Mouse (Mus musculus): Measurements from ENCODE around the gene Prx.

The Prx gene

DNA sequence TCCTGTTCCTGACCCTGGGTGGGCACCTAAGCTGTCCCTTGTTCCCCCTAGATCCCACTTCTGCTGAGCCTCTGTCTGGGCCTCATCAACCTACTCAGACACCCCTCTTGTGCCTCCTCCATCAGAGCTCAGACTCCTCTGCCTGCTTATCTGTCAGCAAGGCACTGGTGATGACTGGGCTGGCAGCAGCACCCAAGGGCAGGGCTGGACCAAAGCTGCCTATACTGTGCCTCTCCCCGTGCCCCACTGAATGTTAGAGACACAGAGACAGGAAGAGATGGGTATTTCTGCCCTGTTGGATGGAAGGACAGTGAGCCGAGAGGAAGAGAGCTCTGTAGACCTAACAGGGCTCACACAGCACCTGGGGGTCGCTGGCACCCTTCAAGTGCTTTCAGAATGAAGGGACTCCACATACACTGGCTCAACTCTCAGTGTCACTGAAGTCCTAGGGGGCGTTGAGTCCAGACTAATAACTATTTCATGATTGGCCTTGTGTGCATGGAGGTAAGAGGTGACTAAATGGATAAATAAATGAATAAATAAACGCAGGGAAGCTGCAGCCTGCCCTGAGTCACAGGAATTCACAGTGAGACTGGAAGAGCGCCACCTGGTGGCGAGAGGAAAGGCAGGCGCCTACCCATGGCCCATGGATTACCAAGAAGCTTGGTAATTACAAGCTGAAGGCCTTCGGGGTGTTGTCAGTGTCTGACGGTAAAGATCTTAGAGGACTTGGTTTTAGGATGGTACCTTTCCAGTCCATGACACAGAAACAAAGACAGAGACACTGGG, 27.1 kb downstream of the Prx start:
- DNase-seq: peak; percentile 72

DNA sequence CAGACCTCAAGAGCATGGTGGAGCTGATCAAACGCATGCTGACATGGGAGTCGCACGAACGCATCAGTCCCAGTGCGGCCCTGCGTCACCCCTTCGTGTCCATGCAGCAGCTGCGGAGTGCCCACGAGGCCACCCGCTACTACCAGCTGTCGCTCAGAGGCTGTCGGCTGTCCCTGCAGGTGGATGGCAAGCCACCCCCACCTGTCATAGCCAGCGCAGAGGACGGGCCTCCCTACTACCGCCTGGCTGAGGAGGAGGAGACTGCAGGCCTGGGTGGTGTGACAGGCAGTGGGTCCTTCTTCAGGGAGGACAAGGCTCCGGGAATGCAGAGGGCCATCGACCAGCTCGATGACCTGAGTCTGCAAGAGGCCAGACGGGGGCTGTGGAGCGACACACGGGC, 29.9 kb downstream of the Prx start:
- no peak for DNase-seq

GRCm38 (mm10) chr7:27530937-27531336, 31.8 kb downstream of the Prx start:
- DNase-seq: no peak

GRCm38 (mm10) chr7:27531707-27532106, 32.6 kb downstream of the Prx start:
- DNase-seq: no peak

GRCm38 (mm10) chr7:27532480-27533050, 33.4 kb downstream of the Prx start:
- DNase-seq: no peak

DNA sequence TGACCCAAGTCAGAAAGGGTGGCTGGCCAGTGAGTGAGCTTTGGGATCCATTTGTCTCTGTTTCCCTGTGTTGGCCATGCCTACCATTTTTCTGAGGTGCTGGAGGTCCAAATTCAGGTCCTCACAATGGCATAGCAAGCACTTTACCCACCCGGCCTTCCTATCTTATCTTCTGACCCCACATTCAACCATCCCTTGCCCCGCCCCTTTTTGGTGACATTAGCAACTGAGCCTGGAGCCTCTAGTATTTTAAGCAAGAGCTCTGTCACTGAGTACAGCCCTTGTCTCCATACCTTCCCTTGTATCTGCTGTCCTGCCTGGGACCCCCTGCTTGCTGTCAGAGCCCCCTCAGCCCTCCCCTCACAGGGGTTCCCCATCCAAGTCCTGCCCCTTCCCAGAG, 36.3 kb downstream of the Prx start:
- DNase-seq: no peak

DNA sequence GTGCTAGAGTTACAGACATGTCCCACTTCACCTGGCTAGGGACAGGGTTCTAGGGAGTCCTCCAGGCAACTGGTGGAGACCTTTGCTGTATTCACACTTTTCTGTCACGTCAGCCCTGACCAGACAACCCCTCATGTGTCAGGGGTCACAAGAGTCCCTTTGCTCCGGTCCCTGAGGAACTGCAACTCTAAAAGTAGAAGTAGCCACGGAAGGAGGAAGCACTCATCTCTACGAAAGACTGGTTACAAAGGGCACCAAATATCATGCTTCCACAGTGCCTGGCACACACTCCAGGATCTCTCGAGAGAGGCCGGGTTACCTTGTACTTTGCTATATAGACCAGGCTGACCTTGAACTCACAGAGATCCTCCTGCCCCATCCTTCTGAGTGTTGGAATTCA, 37.5 kb downstream of the Prx start:
- no peak for DNase-seq

GRCm38 (mm10) chr7:27537998-27538397, 38.9 kb downstream of the Prx start:
- DNase-seq: no peak

DNA sequence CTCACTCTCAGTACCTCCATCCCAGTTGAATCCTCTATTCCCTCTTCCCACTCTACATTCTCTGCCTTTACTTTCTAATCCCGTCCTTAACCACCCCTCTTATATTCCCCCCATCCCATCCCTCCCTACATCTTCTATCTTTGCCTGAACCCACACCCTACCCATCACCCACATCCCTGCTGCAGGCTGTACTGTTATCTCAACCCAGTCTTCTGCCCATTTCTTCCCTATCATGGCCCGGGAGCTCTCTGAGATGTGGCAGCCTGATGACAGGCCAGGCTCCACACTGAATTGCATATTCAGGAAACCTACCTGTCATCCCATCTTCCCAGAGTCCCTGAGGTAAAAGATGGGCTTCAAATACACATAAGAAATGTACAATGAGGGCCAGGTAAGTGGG, 39.7 kb downstream of the Prx start:
- DNase-seq: no peak

GRCm38 (mm10) chr7:27540521-27540920, 41.4 kb downstream of the Prx start:
- DNase-seq: no peak

- DNase-seq: no peak
Measured at GRCm38 (mm10) chr7:27540935-27541334, 41.8 kb downstream of the Prx start.

DNA sequence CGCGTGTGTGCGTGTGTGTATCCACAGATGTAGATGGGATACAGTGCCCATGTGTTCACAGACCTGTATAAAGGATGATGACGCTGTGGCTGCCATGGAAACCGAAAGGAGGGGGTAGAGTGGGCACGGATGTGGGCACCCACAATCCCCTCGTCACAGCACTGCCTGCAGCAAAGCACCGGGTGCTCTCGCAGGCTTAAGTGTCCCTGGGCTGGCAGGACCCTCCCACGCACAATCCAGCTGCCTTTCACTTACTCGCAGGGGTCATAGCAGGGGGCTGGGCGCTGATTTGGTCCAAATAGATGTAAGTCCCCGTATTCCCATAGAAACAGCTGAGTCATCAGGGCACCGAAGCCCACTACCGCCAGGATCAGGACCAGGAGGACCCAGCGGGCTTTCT, 42.3 kb downstream of the Prx start:
- DNase-seq: peak; percentile 89

- no peak for DNase-seq
Measured at GRCm38 (mm10) chr7:27541922-27542321, 42.8 kb downstream of the Prx start.

GRCm38 (mm10) chr7:27542392-27543033, 43.4 kb downstream of the Prx start:
- DNase-seq: peak; percentile 92

DNA sequence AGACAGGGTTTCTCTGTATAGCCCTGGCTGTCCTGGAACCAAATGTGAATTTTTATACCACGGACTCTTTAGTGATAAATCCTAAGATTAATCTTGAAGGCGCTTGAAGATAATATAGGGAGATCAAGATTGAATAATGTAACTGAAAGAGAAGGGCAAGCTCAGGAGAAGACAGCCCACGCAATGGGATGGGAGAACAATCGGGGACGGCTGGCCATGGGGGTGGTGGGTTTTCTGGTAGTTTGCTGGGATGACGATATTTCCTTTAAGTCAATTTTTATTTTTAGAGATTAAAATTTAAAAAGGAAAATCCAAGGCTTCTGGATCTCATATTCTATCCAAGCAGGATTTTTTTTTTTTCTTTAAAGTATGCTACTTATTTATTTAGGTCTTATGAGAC, 43.9 kb downstream of the Prx start:
- DNase-seq: no peak

GRCm38 (mm10) chr7:27543851-27544250, 44.7 kb downstream of the Prx start:
- no peak for DNase-seq

GRCm38 (mm10) chr7:27544675-27545370, 45.7 kb downstream of the Prx start:
- no peak for DNase-seq

DNA sequence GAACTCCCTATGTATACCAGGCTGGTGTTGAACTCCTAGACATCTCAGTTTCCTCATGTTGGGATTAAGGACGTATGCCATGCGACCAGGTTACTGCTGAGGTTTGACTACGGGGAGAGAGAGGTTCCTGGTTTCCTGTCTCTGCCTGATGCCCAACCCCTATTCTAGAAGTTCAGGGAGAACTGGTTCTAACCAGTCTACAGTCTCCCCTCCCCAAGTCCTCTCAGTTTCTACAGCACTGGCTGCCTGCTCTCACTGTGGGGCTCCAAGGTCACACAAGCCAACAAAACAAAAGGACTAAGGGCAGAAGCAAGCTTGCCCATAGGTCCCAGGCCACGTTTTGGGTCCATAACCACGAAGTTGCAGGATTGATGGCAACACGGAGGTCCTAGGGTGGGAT, 50.5 kb downstream of the Prx start:
- DNase-seq: no peak

- DNase-seq: no peak
Measured at GRCm38 (mm10) chr7:27552070-27552469, 52.9 kb downstream of the Prx start.

GRCm38 (mm10) chr7:27552931-27553513, 53.9 kb downstream of the Prx start, which contains the start of the genes Pld3 and 2310022A10Rik:
Gene Pld3 (minus strand): TSS chr7:27553218.
Gene 2310022A10Rik (plus strand): TSS chr7:27553233.
- DNase-seq: peak; percentile 98

GRCm38 (mm10) chr7:27560291-27560887, 61.3 kb downstream of the Prx start:
- no peak for DNase-seq

GRCm38 (mm10) chr7:27560978-27561377, 61.9 kb downstream of the Prx start:
- DNase-seq: no peak

Data from right cerebral cortex, postnatal 25 days (tissue).